8 mouse cellular contexts compared by ENCODE assay signal in the genomic region with DNA sequence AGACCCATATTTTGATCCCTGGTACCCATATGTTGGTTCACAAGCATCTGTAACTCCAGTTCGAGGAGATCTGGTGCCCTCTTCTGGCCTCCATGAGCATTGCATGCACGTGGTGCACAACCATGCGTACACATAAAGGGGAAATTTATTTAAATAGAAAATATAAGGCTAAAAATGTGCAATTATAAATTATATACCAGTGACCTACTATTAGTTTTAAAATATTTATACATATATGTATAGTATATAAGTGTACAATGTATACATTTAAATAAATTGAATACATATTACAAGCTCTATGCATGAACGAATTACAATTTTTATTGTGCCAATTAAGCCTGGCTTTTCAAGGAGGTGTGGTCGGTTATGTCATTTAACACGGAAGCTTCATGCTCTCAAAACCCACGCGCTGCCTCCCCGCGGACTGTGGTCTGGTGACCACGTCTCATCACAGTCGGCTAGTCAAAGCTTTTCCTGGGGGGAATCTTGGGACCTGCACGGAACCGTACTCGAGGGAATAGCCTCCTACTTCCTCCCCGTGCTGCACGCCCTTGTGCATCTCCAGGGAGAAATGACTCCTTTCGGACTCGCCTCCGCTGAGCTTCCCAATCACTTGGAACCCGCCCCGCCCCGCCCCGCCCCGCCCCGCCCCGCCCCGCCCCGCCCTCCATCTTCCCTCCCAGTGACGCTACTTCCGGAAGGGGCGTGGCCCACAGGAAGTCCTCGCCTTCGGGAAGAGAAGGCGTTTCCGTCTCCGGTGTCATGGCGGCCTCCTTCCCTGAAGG. TPM values are rescaled to one million over a fixed set of nuclear protein-coding genes. Genes with fewer than 3 reads are reported as not detected.
A peak's percentile ranks its signal among the peaks of the same experiment; 100 is the strongest.
DNase-seq lines count a peak whose midpoint lies in the region; ATAC-seq and TF ChIP-seq lines count a peak whose summit lies in the region.

Gene Mettl2, plus strand, starts transcription at position 691 of the 785 bp plus-strand sequence.

- peak within 1 kb of the TSS; percentile 83 for H3K4me2 ChIP-seq in forebrain, embryonic 15.5 days (replicated peaks)

- 1% methylated on average over 33 of the region's 38 CpGs for WGBS in forebrain, embryonic 15.5 days
- 2% methylated on average over 29 of the region's 38 CpGs for WGBS in lung, adult 2 months

- peaks cover 0 to 4% of the 10 kb centered on the region in 2 experiments; a peak in 1 of 4 replicates for H3K4me1 ChIP-seq in ES-E14 (ENCODE audit: control insufficient read depth in 2 of 2, insufficient read depth in 2 of 2, low read length in 2 of 2, poor library complexity in 1 of 2)
- peaks cover 11% of the 10 kb centered on the region for H3K4me1 ChIP-seq in forebrain, embryonic 15.5 days
- H3K4me1 ChIP-seq in lung, adult 2 months (ENCODE audit: control insufficient read depth, insufficient read depth, low read length) = peaks cover 3% of the 10 kb centered on the region; the same call in 1 of the 2 replicates

- no peaks in the 10 kb centered on the region for H3K27me3 ChIP-seq in forebrain, embryonic 15.5 days

- peak within 1 kb of the TSS; percentile 92 to 99 for H3K4me3 ChIP-seq in ES-E14 (ENCODE audit: insufficient read depth in 1 of 2, low read depth in 1 of 2, low read length in 2 of 2, poor library complexity in 1 of 2, severe bottlenecking in 1 of 2)
- H3K4me3 ChIP-seq in forebrain, embryonic 15.5 days = peak within 1 kb of the TSS; percentile 94
- H3K4me3 ChIP-seq in lung, adult 2 months (replicated peaks; ENCODE audit: extremely low read depth, low read depth, low read length) = peak within 1 kb of the TSS; percentile 93

- peak within 1 kb of the TSS; percentile 94 for H3K9ac ChIP-seq in ES-E14 (ENCODE audit: insufficient read depth, low read depth, low read length, poor library complexity, severe bottlenecking)
- peak within 1 kb of the TSS; percentile 69 for H3K9ac ChIP-seq in forebrain, embryonic 15.5 days (replicated peaks)

- DNase-seq in ES-E14 (ENCODE audit: low read depth, low spot score) = peak; percentile 86
- peak; percentile 78 for DNase-seq in cerebellum, adult 11-12 months
- peak; percentile 49 for DNase-seq in heart, postnatal 25 days (ENCODE audit: low spot score)
- DNase-seq in layer of hippocampus, adult 18-20 months (ENCODE audit: low spot score in 2 of 2) = peak; percentile 65 to 84
- peak; percentile 71 for DNase-seq in lung, adult 2 months
- peak; percentile 49 to 65 for DNase-seq in thymus, adult 18-20 months

- peaks cover 13% of the 10 kb centered on the region; the same call in 1 of the 2 replicates for H3K36me3 ChIP-seq in ES-E14 (ENCODE audit: control insufficient read depth, insufficient read depth, low read length, poor library complexity, severe bottlenecking)
- peaks cover 2% of the 10 kb centered on the region; the same call in 1 of the 2 replicates for H3K36me3 ChIP-seq in forebrain, embryonic 15.5 days

- H3K9me3 ChIP-seq in ES-E14 (ENCODE audit: control insufficient read depth, insufficient read depth, low read depth, low read length) = no peaks in the 10 kb centered on the region
- no peaks in the 10 kb centered on the region for H3K9me3 ChIP-seq in forebrain, embryonic 15.5 days

- peak; percentile 94 for ATAC-seq in forebrain, embryonic 15.5 days (replicated peaks)
- ATAC-seq in neutrophil, adult 5-6 weeks (ENCODE audit: extremely low read depth, insufficient number of reproducible peaks, low FRiP score, poor library complexity, severe bottlenecking) = peak; percentile 88

- in situ Hi-C loops in ES-E14 (cut with MboI; ENCODE audit: low sequenced_read_pairs in 2 of 2, unreplicated experiment in 2 of 2) = no loop called here

- peak; percentile 85; the same call in 1 of the 2 replicates for TF ChIP-seq POLR2A in lung, adult 2 months (IDR thresholded peaks at IDR 0.05; ENCODE audit: borderline replicate concordance, extremely low read depth, low read depth, low read length)

- H3K27ac ChIP-seq in ES-E14 (ENCODE audit: insufficient read depth, low read depth, low read length, poor library complexity, severe bottlenecking) = peak within 1 kb of the TSS; percentile 72
- peak within 1 kb of the TSS; percentile 88 for H3K27ac ChIP-seq in forebrain, embryonic 15.5 days (replicated peaks)

- TF ChIP-seq CTCF in lung, adult 2 months (IDR thresholded peaks at IDR 0.05; ENCODE audit: insufficient read depth, low read length) = peak; percentile 79

- intact Hi-C loops in heart, postnatal 25 days (cut with DNase I) = loop anchor here (1.0 to 10.0 kb wide), 5 partner anchors 54 to 811 kb away; no protein-coding TSS in a partner anchor

TF ChIP-seq in ES-E14, 5 proteins besides CTCF, POLR2A, EP300 and RAD21:
- TF ChIP-seq MAFK (IDR thresholded peaks at IDR 0.05; ENCODE audit: insufficient read depth, low read depth, low read length) = no peak
- TF ChIP-seq ZC3H11A (IDR thresholded peaks at IDR 0.05; ENCODE audit: borderline replicate concordance, low read depth, low read length) = peak; percentile 77
- 0 out of 2 replicates have a peak, but pooled peaks have one; percentile 77 for TF ChIP-seq HCFC1 (IDR thresholded peaks at IDR 0.05; ENCODE audit: borderline replicate concordance, insufficient read depth, low read length)
TF ChIP-seq in ES-E14: peak in this region for 2.

RNA-seq across cellular contexts. Expression of gene Mettl2, which starts in this region (rescaled TPM):
- 44.2 and 57.6 TPM in 2 replicates for total RNA-seq in ES-E14 (2012; rRNA removed)
- 30.6 and 34.7 TPM in 2 replicates for polyA plus RNA-seq in forebrain, embryonic 15.5 days (2015; fragmentation: Nextera tagmentation; extraction: Ambion mirVana)
- 10 to 100 TPM in 1 of 2 experiments, 1 to 10 TPM in 1; 9.7 to 10.3 TPM for total RNA-seq in heart, postnatal 25 days (2021)
- total RNA-seq in layer of hippocampus, adult 18-20 months (2021) = 10 to 100 TPM; 16.3 to 17.1 TPM
- polyA plus RNA-seq in lung, adult 2 months (2012; rRNA removed) = 8.9 and 10.0 TPM in 2 replicates
- total RNA-seq in neutrophil, adult 5-6 weeks (2017) = 20.0 and 24.9 TPM in 2 replicates

Comparison
In these comparisons a context has a peak if more than half of its experiments do, and no peak if none do; other contexts are left out.
1. Peak in every context shown above with its lines: DNase-seq, ATAC-seq, H3K4me3 ChIP-seq and H3K27ac ChIP-seq.